Mouse (Mus musculus): Measurements from ENCODE around the gene Ccdc28a. TPM values are rescaled to one million over a fixed set of nuclear protein-coding genes. Genes with fewer than 3 reads are reported as not detected.
A peak's percentile ranks its signal among the peaks of the same experiment; 100 is the strongest.

Ccdc28a gene
- total RNA-seq, 1 experiment from 2014 or later: 11.8 TPM

GRCm38 (mm10) chr10:18198286-18199015 lies 36.3 kb downstream of the Ccdc28a start:
- ATAC-seq (replicated peaks; ENCODE audit: insufficient number of reproducible peaks, low FRiP score, low TSS enrichment, poor library complexity, severe bottlenecking): no peak

GRCm38 (mm10) chr10:18197206-18197979 lies 37.4 kb downstream of the Ccdc28a start:
- peak; percentile 73 for ATAC-seq (replicated peaks; ENCODE audit: insufficient number of reproducible peaks, low FRiP score, low TSS enrichment, poor library complexity, severe bottlenecking)

- peak; percentile 60 for ATAC-seq (replicated peaks; ENCODE audit: insufficient number of reproducible peaks, low FRiP score, low TSS enrichment, poor library complexity, severe bottlenecking)
Measured at GRCm38 (mm10) chr10:18194737-18195141, 40.1 kb downstream of the Ccdc28a start.

- ATAC-seq (replicated peaks; ENCODE audit: insufficient number of reproducible peaks, low FRiP score, low TSS enrichment, poor library complexity, severe bottlenecking): no peak
Measured at GRCm38 (mm10) chr10:18194156-18194555, 40.6 kb downstream of the Ccdc28a start.

- ATAC-seq (replicated peaks; ENCODE audit: insufficient number of reproducible peaks, low FRiP score, low TSS enrichment, poor library complexity, severe bottlenecking): no peak
Measured at GRCm38 (mm10) chr10:18193221-18193620, 41.6 kb downstream of the Ccdc28a start.

- no peak for ATAC-seq (replicated peaks; ENCODE audit: insufficient number of reproducible peaks, low FRiP score, low TSS enrichment, poor library complexity, severe bottlenecking)
Measured at GRCm38 (mm10) chr10:18191706-18192105, 43.1 kb downstream of the Ccdc28a start.

GRCm38 (mm10) chr10:18189498-18189897 lies 45.3 kb downstream of the Ccdc28a start:
- no peak for ATAC-seq (replicated peaks; ENCODE audit: insufficient number of reproducible peaks, low FRiP score, low TSS enrichment, poor library complexity, severe bottlenecking)

GRCm38 (mm10) chr10:18188564-18188963 lies 46.2 kb downstream of the Ccdc28a start:
- 0 out of 2 replicates have a peak, but pooled peaks have one; percentile 33 for ATAC-seq (replicated peaks; ENCODE audit: insufficient number of reproducible peaks, low FRiP score, low TSS enrichment, poor library complexity, severe bottlenecking)

GRCm38 (mm10) chr10:18182246-18182645 lies 52.6 kb downstream of the Ccdc28a start:
- ATAC-seq (replicated peaks; ENCODE audit: insufficient number of reproducible peaks, low FRiP score, low TSS enrichment, poor library complexity, severe bottlenecking): no peak

GRCm38 (mm10) chr10:18177304-18177703 lies 57.5 kb downstream of the Ccdc28a start:
- no peak for ATAC-seq (replicated peaks; ENCODE audit: insufficient number of reproducible peaks, low FRiP score, low TSS enrichment, poor library complexity, severe bottlenecking)

- no peak for ATAC-seq (replicated peaks; ENCODE audit: insufficient number of reproducible peaks, low FRiP score, low TSS enrichment, poor library complexity, severe bottlenecking)
Measured at GRCm38 (mm10) chr10:18176722-18177121, 58.1 kb downstream of the Ccdc28a start.

GRCm38 (mm10) chr10:18175087-18175486 lies 59.7 kb downstream of the Ccdc28a start:
- no peak for ATAC-seq (replicated peaks; ENCODE audit: insufficient number of reproducible peaks, low FRiP score, low TSS enrichment, poor library complexity, severe bottlenecking)

Other genes with a start within 250 kb of the Ccdc28a start
- 279 to 315 TPM (median 280 TPM) in 3 replicates for gene Abracl, start 211.7 kb downstream of the Ccdc28a start, total RNA-seq (2017)
- 47.0 to 66.2 TPM (median 47.9 TPM) in 3 replicates for gene Reps1, start 179.1 kb downstream of the Ccdc28a start, total RNA-seq (2017)
- gene Ect2l, start 24.1 kb downstream of the Ccdc28a start, total RNA-seq (2017): not detected in 3 replicates
- 0.29 to 0.85 TPM (median 0.68 TPM) in 3 replicates for gene Nhsl1, start 84.0 kb upstream of the Ccdc28a start, total RNA-seq (2017)